Mouse (Mus musculus): ENCODE results near the gene Mllt6.

DNA sequence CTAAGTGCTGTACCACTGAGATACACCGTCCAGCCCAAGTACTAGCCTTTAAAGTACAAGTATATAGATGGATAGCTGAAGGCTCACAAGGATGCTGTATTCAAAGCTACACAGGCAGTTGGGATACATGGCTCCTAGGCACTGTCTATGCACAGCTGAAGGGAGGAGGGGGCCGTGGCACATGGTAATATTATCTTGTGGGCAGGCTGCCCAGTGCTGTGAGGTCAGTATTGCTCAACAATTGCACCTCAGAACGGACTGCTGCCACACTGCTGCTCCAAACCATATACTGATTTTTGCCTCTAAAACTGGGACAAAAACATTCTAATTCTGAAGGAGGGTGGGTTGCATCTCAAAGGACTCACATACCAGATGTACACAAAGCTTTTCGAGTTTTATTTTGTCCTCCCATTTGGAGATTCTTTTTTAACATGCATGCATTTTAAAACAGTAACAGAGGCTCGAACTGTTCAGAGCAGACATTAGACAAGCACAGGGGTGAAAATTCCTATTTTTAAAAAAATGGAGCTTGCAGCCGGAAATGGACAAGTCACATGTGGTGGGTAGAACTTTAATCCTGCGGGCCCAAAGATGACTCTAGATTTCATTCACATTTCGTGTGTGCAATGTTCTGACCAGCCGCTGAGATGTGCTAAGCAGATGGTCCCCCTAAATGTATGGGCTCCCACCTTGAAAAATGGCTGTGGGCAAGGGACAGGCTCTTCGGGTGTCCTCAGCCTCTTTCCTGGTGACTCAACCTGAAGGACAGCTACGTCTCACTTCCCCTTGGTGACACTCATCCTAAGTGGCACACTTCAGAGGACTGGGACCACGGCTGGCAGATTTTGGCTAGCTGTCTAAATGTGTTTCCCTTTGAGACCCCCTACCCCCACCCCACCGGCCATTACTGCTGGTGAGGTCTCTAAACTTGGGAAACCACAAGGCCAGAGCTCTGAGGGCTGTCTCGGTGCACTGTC, 51.9 kb downstream of the Mllt6 start:
- TF ChIP-seq CTCF (IDR thresholded peaks at IDR 0.05 in 2 of 3, conservative IDR thresholded peaks at IDR 0.05 in 1 of 3; ENCODE audit: control insufficient read depth in 1 of 3, insufficient read depth in 1 of 3, low read depth in 2 of 3, low read length in 3 of 3, poor library complexity in 1 of 3, severe bottlenecking in 1 of 3) (no peak), GABPA (IDR thresholded peaks at IDR 0.05; ENCODE audit: low read depth, low read length) (no peak), GATA1 (IDR thresholded peaks at IDR 0.05; ENCODE audit: low read depth, low read length) (no peak), SIN3A (IDR thresholded peaks at IDR 0.05; ENCODE audit: low read length) (no peak), USF1 (IDR thresholded peaks at IDR 0.05; ENCODE audit: low read depth, low read length) (no peak), EP300 (IDR thresholded peaks at IDR 0.05; ENCODE audit: low read depth in 1 of 2, low read length in 2 of 2) (no peak), ZNF384 (IDR thresholded peaks at IDR 0.05; ENCODE audit: low read depth, low read length) (no peak), MXI1 (IDR thresholded peaks at IDR 0.05; ENCODE audit: low read depth, low read length) (0 out of 2 replicates have a peak, but pooled peaks have one; percentile 12), KAT2A (conservative IDR thresholded peaks at IDR 0.05; ENCODE audit: low read depth, low read length) (no peak), CHD2 (IDR thresholded peaks at IDR 0.05; ENCODE audit: low read length) (no peak), POLR2A (IDR thresholded peaks at IDR 0.05; ENCODE audit: control insufficient read depth in 1 of 2, insufficient read depth in 1 of 2, low read depth in 1 of 2, low read length in 2 of 2, poor library complexity in 1 of 2) (no peak), TAL1 (IDR thresholded peaks at IDR 0.05; ENCODE audit: low read length) (no peak)

All from MEL (cell line).